Mouse (Mus musculus) gastrocnemius, adult 18-20 months (tissue): ENCODE data around the gene Zg16. TPM values are rescaled to one million over a fixed set of nuclear protein-coding genes. Genes with fewer than 3 reads are reported as not detected.
"Not testable (repeated sequence)": the region's sequence is repeated elsewhere in the genome, so short reads cannot be mapped to it uniquely, and the experiment has no call there.

ENCODE experiments used
- DNase-seq: peaks from one replicate; pipeline ENCODE4 v3.0.0; 2021; ENCODE audit warnings: low spot score
- total RNA-seq, 2 experiments: library from RNA; stranded (reverse); gene quantifications; 2 replicates each; pipeline ENCODE4 v1.2.3; 2021

The Zg16 gene
- total RNA-seq, 2 experiments from 2014 or later, result not detected

DNA sequence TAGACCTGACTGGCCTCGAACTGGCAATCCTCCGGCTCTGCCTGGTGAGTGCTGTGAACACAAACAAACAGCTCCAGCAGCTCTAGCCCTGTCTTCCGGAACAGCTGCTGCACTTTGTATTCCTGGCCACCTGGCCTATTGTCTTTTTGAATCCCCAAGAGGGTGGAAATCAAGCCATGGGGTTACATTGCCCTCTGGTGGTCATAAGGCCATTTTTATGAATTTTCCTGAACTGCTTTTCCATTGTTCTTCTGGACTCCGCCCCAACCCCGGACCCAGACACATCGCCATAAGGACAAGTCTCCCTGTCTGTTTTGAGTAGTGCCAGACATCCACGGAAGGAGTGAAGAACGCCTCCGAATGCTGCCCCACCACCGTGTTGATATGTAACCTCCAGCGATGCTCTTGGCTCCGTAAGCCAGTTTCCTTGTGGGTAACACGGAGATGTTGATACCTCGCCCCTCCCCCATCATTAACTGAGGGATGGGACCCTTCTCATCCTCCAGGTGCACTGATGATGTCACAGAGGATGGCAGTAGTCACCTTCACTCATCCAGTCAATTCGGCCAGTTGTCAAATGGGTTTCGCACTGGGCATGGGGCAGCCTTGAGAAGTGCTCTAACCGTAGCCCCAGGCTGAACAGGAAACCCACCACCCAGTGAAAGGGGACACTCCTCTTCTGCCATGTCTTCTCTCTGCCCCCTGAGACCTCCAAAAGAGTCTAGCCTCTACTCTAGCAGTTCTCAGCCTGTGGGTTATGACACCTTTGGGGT is 17.6 kb upstream of the Zg16 start:
- peak; percentile 63 for DNase-seq

DNA sequence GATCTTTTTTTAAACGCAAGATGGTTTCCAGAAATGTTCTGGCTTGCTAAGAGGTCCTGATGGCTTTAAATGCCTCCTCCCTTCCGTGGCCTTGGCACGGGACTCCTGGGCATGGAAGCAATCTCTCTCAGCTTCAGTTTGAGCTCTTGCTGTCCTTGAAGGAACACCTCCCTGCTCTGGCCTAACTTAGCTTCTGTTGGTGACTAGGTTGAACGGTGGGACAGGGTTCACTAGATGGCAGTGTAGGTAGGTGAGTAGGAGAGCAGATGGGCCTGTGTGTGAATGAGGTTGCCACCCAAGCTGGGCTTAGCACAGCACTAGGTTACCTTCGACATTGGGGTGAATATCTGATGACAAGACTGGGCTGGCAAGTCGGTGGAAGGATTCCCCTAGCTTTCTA is 16.8 kb upstream of the Zg16 start:
- no peak for DNase-seq

DNA sequence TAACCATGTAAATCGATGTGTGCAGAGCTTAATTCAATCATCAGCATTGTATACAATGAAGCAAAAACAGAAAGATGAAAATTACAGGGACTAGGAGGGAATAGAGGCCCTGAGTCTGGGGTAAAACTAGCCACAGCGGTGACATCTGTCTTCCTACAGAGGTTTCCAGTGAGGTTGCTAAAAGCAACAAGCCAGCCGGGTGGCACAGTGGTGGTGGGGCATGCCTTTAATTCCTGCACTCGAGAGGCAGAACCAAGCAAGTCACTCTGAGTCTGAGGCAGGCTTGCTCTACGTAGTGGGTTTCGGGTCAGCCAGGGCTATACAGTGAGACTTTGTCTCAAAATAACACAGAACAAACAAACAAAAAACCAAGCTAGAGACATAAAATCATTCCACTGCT is 15.0 kb upstream of the Zg16 start:
- DNase-seq, result no peak

DNA sequence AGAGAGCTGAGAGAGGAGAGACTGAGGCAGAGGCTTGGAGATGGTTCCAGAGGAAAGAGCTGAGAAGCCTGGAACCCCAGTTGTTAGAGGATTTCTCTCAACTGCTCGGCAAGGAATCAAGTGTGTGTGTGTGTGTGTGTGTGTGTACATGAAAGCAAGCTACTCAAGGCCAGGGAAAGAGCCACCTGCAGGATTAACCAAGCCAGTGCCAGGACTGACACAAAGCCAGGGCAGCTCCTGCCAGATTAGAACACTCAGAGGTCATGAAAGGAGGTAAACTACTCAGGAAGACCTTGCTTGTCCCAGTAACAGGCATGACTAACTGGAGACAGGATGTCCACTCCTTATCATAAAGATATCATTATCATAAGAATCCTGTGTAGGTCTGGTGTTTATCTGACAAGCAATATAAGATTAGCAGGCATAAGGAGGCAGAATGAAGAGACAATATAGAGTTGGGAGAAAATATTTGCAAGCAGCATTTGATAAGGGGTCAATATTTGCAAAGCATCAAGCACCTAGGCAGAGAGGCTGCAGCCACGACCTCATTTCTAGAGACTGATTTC is 14.4 kb upstream of the Zg16 start:
- DNase-seq, result no peak

DNA sequence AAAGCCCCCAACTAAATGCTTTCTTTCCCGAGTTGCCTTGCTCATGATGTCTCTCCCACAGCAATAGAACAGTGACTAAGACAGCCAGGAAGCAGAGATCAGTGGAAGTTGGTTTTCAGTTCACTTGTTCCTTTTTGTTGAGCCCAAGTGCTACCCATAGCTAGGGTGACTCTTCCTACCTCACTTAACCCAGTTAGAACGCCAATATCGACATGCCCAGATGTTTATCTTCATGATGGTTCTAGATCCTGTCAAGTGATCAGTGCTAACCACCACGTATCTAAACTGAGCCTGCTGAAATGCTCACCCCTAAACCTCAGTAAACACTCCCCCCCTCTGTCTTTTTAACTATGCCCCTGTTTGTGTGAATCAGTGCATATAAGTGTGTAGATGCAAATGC is 12.4 kb upstream of the Zg16 start:
- no peak for DNase-seq

DNA sequence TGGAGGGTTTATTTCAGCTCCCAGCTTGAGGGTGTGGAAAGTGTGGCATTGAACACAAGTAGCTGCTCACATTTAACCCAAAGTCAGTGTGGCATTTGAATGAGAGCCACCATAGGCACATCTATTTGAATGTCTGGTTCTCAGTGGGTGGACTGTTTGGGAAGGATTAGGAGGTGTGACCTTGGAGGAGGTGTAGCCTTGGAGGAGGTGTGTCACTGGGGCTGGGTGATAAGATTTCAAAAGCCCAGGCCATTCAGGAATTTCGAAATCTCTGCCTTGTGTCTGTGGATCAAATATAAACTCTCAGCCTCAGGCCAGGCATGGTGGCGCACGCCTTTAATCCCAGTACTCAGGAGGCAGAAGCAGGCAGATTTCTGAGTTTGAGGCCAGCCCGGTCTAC is 11.8 kb upstream of the Zg16 start:
- DNase-seq, result no peak

DNA sequence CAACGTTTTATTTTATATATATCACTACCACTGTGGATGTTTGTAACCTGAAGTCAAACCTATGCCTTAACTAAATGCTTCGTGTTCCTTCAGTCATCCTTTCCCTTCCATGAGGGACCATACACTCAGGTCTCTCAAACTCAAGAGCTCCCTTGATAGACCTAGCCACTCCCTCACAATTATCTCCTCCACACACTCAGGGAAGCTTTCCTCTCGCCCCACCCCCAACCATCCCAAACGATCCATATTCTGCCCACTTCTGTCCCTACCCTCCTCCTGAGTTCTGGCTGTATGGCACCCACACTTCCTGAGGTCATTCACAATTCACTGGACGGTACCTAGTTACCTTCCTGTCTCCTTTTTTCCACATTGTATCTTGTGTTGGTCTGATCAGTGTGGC is 11.4 kb upstream of the Zg16 start:
- DNase-seq, result no peak

DNA sequence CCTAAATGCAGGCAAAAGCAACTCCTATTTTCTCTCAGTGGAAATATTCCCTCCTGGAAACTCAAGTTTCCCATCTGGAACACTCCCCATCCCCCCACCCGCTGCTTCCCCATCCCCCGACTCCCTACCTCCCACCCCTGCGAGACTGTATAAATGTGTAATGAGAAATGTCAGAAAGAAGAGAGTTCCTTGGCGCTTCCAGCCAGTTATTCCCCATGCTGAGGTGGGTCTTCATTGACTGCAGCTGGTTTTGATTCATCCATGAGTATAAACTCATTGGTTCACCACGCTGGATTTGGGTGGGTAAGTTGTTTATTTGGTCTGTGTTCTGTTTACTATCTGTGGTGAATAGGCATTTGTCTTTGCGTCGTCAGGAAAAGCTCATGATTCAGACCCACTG is 9.3 kb upstream of the Zg16 start:
- no peak for DNase-seq

DNA sequence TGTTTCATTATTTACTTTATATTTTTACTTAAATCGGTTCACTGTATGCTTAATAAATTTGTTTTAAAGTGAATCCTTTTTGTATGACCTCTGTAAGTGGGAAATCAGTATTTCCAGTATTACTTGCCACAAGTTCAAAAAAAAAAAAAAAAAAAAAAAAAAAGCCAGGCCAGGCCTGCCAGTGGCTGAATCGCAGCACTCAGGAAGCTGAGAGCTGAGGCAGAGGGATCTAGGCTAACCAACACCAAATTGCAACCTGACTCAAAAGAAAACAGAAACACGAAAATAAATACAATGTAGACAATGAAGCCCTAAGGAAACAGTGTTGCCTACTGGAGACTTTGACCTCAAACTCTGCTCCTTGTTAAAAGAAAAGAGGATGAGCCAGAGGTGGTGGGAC is 6.8 kb upstream of the Zg16 start:
- DNase-seq, result no peak

DNA sequence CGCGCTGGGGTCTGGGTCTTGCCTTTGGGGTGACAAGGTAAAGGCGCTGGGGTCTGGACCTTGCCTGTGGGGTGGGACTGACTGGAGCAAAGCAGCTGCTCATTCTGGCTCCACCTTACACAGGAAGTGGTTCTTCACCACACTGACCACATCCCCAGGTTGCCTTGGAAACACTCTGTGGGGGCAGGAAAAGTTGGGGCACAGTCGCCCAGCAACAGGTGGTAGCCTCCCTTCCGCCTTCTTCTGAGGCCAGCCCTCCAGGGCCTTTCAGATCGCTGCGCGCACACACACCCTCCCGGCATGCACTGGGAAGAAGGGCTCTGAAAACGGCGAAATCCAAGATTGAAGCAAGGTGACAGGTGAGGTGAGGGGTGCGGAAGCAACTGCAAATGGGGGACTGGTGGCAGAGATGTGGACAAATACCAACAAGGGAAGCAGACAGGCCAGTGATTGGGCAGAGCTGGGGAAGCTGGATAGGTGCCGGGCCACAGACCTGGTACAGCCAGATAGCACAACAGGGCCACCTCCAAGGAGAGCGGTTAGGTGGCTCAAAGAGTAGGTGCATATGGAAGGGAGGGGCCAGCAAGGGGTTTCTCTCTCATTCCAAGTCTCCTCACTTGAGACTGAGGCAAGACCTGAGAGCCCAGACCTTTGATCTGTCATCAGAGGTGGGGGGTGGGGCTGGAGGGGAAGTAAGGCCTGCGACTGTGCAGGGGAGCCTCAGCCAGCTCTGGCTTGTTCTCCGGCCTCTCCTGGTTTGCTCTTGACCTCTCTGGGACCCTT is 4.2 kb upstream of the Zg16 start, which contains the start of gene AI467606:
Gene AI467606, plus strand, starts transcription at position 246 of the 783 bp plus-strand sequence.
- DNase-seq, result peak; percentile 34

DNA sequence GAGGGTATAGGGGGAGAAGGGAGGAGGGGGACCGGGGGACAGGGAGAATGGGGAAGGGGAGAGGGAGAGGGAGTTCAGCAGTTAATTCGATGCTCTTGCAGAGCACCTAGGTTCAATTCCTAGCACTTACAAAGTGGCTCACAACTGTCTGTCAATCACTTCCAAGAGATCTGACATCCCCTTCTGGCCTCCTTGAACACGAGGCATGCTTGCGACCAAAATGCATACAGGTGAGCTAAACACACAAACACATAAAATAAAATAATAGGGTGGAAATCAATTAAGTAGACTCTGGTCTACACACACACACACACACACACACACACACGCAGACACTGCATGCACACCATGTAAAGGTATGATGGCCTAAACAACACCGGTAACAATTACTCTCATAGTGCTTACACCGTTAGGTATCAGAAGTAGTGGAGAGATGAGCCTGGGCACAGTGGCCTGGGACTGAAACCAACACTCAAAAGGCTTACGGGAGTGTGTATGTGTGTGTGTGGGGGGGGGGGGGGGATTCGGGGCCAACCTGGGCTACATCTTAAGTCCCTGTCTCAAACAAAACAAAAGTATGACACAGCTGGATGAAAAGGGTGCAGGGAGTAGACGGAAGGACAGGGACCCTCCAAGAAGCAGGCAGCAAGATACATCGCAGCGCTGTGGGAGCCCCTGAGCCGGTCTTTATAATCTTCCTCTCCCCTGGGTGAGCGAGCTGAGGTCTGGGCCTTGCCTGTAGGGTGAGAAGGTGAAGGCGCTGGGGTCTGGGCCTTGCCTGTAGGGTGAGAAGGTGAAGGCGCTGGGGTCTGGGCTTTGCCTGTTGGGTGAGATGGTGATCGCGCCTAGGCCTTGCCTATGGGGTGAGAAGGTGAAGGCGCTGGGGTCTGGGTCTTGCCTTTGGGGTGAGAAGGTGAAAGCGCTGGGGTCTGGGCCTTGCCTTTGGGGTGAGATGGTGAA is 3.3 kb upstream of the Zg16 start:
- no peak for DNase-seq

DNA sequence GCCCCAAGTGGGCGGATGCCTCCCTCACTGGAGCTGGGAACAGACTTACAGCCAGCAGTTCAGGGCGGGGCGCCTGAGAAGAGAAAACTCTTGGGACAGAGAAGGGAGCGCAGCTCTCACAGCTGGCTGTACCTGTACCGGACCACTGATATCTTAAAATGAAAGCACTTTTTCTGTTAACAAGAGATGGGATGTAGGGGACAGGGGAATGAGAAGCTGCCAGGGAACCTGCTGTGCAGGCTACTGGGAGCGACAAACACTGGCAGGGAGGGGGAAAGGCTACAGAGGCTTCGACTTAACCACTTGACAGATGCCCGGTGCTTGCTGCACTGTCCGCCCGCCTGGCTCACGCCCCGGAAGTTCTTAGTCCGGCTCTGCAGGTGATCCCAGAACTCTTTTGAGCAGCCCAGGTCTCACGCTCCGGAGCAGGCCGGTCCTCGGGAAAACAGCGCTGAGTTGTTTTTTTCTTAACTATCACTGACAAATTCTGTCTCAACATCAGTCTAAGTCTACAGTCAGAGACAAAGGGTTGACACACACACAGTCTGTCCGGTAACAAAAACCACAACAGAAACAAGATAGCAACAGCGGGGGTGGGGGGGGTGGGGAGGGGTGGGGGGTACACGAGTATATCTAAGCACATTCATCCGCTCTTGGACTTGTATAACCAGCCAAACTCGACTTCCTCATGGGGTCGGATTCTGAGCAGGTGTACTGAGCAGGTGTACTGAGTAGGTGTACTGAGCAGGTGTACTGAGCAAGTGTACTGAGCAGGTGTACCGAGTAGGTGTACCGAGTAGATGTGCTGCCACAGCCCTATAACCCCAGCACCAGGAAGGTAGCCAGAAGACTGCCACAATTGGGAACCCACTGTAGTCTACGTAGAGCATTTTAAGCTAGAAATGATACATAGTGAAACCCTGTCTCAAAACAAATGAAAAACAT is 2.0 kb upstream of the Zg16 start:
- DNase-seq, result no peak

DNA sequence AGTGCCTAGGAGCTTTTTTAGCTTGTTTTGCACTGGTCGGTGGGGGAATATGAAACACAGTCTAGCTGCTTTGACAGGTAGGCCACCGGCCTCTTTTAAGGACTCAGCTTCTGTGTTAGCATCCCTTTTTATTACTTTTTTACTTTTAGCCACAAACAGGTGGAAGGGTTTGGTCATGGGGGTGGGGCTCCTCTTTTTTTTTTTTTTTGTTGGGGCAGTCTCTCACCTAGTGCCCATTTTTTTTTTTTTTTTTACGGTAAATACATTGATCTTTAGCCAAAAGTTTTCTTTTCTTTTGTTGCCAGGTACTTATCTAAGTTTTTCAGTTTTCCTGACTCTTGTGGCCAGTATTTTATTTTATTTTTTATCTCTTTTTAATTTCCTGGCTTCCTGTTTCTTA is 955 bp upstream of the Zg16 start:
- DNase-seq, result no peak

DNA sequence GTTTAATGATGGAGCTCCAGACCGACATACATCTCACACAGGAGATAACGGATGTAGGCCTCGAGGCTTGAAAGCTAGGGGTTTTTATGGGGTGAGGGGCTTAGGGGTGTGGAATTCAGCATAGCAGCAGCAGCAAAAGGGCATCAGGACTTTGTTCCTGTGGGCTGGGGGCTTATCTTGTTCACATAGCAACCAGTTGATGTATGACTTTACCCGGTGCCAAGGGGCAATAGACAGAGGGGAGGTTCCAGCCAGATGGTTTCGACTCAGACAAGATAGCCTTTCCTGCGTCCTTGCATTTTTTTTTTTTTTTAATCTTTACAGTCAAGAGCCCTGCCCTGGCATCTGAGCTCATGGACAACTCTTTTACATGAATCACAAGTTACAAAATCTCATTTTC is 1.4 kb downstream of the Zg16 start:
- not testable (repeated sequence) for DNase-seq

DNA sequence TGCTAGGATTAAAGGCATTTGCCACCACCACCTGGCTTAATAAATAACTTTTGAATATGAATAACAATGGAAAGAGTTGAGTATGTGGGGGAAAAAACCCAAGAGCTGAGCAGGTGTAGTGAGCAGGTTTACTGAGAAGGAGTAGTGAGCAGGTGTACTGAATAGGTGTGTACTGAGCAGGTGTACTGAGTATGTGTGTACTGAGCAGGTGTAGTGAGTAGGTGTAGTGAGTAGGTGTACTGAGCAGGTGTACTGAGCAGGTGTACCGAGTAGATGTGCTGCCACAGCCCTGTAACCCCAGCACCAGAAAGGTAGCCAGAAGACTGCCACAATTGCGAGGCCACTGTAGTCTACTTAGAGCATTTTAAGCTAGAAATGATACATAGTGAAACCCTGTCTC is 2.3 kb downstream of the Zg16 start:
- DNase-seq, result no peak

DNA sequence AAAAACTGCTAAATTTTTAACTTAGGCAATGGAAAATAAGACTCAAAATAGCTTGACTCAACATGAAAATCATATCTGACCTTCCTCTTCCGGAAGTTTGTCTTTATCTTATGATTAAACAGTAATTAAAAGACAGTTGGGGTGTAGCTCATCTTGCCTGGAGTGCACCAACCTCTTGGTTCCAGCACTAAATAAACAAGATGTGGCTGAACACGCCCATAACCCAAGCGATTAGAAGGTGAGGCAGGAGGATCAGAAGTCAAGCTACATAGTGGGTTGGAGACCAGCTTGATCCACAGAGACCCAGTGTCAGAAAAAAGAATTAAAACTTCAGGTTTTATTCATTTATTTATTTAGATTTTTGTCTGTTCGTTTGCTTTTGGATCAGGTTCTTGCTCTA is 3.4 kb downstream of the Zg16 start:
- no peak for DNase-seq

DNA sequence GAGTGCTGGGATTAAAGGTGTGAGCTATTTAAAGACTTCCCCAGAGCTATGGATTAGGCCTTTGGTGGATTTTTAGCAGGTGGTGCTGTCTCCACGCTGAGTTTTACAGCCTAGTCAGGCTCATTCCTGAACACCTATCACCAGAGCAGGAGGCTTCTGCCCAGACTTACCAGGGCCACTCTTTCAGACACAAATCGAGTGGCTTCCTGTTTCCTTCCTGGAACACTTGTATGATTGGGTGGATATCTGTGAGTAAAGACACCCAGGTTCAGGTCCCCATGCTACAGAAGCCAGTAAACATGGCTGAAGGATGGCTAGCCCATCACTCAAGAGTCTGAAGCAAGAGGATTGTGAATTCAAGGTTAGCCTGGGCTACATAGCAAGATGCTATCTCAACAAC is 4.1 kb downstream of the Zg16 start:
- DNase-seq, result no peak

DNA sequence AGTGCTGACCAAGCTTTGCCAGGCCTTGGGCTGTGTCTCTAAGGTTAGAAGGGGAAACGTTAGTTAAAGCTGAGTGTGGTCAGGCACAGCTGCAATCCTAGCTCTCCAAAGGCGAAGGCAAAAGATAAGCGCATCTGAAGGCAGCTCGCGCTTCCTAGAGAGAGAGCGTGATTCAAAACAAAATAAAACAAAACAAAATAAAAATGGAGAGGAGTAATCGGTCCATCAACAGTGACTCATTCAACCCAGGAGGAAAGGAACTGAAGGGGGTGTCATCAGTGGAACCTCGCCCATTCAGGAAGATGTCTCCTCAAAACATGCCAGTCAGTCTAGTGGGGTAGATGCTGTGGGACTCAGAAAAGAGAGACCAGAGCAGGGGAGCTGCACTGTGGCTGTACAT is 4.9 kb downstream of the Zg16 start:
- no peak for DNase-seq

DNA sequence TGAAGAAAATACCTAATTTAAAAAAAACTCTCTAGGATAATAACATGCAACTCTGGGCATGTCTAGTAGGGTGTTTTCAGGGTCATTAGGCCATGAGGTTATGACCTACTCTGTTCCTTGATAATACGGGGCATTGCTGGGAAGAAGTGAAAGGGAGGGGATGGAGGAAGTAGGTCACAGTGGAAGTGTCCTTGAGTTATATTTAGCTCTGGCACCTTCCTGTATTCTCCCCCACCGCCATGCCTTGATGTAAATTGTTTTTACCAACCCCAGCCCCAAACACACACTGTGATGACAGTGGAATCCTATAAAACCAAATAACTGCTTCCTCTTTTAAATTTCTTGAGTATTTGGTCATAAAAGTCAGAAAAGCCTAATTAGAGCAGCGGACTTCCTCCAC is 7.1 kb downstream of the Zg16 start:
- DNase-seq, result no peak

DNA sequence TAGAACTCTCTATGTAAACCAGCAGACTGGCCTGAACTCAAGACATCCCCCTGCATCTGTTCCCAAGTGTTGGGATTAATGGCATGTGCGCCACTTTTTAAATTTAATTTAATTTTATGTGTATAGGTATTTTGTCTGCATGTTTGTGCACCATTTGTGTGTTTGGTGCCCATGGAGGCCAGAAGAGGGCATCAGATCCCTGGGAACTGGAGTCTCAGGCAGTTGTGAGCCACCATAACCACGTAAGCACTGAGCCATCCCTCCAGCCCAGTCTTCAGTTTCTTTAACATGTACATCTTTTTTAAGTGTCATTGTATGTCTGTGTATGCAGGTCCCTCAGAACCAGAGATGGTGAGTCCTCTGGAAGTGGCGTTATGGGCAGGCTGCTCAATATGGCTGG is 9.4 kb downstream of the Zg16 start:
- no peak for DNase-seq
